Mouse (Mus musculus) adrenal gland, postnatal 4 days (tissue): ENCODE measurements around the gene Stag1. TPM values are rescaled to one million over a fixed set of nuclear protein-coding genes. Genes with fewer than 3 reads are reported as not detected.
"Not testable (repeated sequence)": the region's sequence is repeated elsewhere in the genome, so short reads cannot be mapped to it uniquely, and the experiment has no call there.

Experiments used
- DNase-seq, 2 experiments: peaks; one replicate each; pipeline ENCODE4 v3.0.0; 2021 to 2022; ENCODE audit warnings: low spot score in 2 of 2, mixed read lengths in 2 of 2
- total RNA-seq, 2 experiments: library from RNA; stranded (reverse); gene quantifications; 2 replicates each; pipeline ENCODE4 v1.2.3; 2021

Gene Stag1
- total RNA-seq, 2 experiments from 2014 or later, result 56.9 to 57.5 TPM

- DNase-seq, result no peak
Observed at GRCm38 (mm10) chr9:100679036-100679435, 81.4 kb downstream of the Stag1 start.

DNA sequence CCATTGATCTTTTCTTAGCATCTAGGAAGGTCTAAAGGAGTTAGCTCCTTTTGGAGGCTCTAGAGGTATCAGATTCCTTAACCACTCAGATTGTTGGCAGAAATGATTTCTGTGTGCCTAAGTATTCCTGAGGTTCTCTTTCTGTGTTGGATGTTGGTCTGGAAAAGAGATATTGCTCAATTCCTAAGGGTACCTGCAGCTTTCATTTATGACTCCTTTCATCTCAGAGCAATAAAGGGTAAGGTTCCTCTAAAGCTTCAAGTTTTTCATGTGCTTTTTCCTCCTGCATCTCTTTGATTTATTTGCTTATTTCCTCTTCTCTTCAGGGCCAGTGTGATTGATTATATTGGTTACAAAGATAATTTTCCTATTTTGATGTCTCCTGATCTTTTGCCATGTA lies 84.7 kb downstream of the Stag1 start:
- DNase-seq, result no peak

GRCm38 (mm10) chr9:100685769-100686487 lies 88.3 kb downstream of the Stag1 start:
- no peak for DNase-seq

- DNase-seq, result no peak
Observed at GRCm38 (mm10) chr9:100689765-100690316, 92.2 kb downstream of the Stag1 start.

- DNase-seq, result no peak
Observed at GRCm38 (mm10) chr9:100692239-100692638, 94.6 kb downstream of the Stag1 start.

GRCm38 (mm10) chr9:100696537-100696936 lies 98.9 kb downstream of the Stag1 start:
- DNase-seq, result no peak

- DNase-seq, result no peak
Observed at GRCm38 (mm10) chr9:100707644-100708043, 110.0 kb downstream of the Stag1 start.

GRCm38 (mm10) chr9:100711665-100712064 lies 114.1 kb downstream of the Stag1 start:
- DNase-seq, result no peak

DNA sequence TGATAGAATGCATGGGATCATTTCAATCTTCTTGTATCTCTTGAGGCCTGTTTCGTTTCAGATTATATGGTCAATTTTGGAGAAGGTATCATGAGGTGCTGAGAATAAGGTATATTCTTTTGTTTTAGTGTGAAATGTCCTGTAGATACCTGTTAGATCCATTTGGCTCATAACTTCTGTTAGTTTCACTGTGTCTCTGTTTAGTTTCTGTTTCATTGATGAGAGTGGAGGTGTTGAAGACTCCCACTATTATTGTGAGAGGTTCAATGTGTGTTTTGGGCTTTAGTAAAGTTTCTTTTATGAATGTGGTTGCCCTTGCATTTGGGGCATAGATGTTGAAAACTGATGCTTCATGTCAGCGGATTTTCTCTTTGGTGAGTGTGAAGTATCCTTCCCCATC lies 127.2 kb downstream of the Stag1 start:
- not testable (repeated sequence) for DNase-seq

DNA sequence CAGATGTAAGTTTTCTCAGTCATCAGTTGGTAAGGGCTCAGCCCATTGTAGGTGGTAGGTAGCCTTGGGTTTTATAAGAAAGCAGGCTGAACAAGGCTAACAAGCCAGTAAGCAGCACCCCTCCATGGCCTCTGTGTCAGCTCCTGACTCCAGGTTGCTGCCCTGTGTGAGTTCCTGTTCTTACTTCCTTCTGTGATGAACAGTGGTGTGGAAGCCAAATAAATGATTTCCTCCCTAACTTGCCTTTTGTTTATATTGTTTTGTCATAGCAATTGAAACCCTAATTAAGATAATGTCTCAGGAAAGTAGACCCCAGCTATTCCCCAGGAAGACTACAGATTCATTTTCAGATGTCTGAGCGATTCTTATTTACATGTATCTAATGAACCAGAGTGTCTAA lies 134.2 kb downstream of the Stag1 start:
- DNase-seq, result no peak

DNA sequence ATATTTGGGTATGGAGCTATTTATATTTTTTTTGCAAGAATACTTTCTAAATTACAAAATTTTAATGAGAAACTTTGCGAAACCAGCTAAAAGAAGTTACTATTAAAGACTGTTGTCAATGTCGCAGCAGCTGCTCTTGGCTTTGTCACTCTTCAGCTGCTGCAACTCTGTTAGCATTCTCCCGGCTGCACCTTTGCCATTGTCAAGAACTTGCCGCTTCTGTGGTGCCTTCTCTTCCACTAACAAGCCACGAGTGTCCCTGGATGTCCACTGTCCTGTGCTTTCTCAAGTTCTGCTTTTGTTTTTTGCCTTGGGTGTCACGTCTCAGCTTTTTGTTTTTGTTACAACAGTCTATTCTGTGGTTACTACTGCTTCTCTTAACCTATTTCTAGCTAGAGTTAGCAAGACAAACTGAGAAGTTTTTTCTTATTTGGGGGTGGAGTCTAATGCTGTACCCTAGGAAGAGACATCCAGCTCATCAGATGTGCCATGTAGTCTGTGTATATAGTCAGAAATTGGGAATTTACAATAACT lies 136.4 kb downstream of the Stag1 start:
- DNase-seq, result no peak

GRCm38 (mm10) chr9:100735993-100736645 lies 138.5 kb downstream of the Stag1 start:
- no peak for DNase-seq

- no peak for DNase-seq
Observed at GRCm38 (mm10) chr9:100736646-100737031, 139.0 kb downstream of the Stag1 start.

- DNase-seq, result not testable (repeated sequence)
Observed at GRCm38 (mm10) chr9:100777238-100777637, 179.6 kb downstream of the Stag1 start.

DNA sequence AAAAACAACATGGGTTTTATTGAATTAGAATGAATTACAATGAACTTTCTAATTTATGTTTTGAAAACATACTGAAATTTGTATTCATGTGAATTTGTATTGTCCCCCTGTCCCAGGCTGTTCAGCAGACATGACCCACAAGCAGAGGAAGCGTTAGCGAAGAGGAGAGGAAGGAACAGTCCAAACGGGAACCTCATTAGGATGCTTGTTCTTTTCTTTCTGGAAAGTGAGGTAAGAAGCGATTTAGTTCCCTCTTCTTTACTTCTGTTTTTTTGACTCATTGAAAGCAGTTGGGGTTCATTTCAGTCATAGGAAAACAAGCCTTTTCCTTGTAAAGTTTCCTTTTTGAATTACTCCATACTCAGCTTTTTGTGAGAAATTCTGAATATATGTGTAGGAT lies 268.4 kb downstream of the Stag1 start:
- DNase-seq, result no peak

- DNase-seq, result no peak
Observed at GRCm38 (mm10) chr9:100869635-100870034, 272.0 kb downstream of the Stag1 start.

GRCm38 (mm10) chr9:100896111-100896510 lies 298.5 kb downstream of the Stag1 start:
- no peak for DNase-seq

- no peak for DNase-seq
Observed at GRCm38 (mm10) chr9:100898042-100898441, 300.4 kb downstream of the Stag1 start.

DNA sequence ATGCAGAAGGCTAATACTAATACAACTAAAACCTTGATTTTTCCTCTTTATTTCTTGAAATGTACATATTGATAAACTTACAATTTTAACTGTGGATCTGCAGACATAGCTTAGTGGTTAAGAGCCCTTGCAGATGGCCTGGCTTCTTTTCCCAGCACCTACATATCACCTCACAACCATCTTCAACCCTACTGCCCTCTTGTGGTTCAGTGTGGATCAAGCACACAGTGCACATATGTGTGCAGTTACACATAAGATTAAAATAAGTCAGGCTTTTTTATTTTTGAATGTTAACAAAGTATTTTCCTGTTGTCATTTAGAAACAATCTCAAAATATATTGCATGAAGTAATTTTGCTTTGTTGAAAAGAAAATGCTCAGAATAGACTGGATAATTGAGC lies 312.8 kb downstream of the Stag1 start:
- DNase-seq, result no peak

DNA sequence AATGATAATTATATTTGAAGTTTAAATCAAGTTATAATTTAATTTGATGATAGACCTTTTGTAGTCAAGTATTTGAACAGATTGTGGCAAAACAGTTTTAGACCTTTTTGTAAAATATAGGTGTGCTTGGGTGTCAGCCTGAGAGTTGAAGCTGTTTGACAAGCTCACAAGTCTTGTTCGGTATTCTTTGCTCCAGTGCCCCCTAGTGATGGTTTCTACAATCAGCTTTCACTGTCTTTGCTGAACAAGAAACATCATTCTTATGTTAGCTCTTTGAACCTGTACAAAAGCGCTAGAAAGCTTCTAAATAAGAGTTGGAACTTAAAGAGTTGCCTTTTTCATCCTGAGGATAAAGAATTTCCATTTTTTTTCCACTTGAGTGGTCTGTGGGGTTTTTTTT lies 319.5 kb downstream of the Stag1 start:
- peak in 1 of 2 experiments; percentile 9 for DNase-seq

DNA sequence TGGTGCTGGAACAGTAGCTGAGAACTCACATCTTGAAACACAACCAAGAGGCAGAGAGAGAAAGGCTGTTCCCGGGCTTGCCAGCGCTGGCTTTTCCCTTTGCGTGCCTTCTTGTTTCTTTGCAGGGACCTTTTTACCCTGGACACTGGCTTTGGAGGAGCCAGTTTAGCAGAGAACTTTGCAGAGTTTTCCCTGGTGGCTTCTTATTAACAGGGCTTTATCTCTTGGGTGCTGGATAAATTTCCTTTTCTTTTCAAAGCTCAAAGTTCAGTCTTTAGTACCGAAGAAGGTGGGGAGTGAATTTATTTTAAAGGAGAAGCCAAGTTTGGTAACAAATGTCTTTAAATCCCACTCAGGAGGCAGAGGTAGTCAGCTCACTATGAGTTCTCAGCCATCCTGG lies 329.0 kb downstream of the Stag1 start:
- DNase-seq, result no peak

- no peak for DNase-seq
Observed at GRCm38 (mm10) chr9:100942042-100942441, 344.4 kb downstream of the Stag1 start.
